Mouse (Mus musculus) intestine, postnatal 0 days (tissue): Measurements from ENCODE around the gene Cdk10. TPM values are rescaled to one million over a fixed set of nuclear protein-coding genes. Genes with fewer than 3 reads are reported as not detected.

Source experiments
- ATAC-seq: fragments of 200-750 bp; cut with Nextera tagmentation; 2 replicates; pipeline ENCODE4 v1.8.0; 2017; ENCODE audit warnings: mild to moderate bottlenecking, moderate TSS enrichment, moderate library complexity
- H3K27ac ChIP-seq: fragments of 300-500 bp; sonication (generic); 2 replicates; pipeline ENCODE4 v1.5.1; 2014; ENCODE audit warnings: mild to moderate bottlenecking, low read depth, low read length, moderate library complexity
- H3K27me3 ChIP-seq: fragments of 300-500 bp; sonication (generic); replicated peaks from 2 replicates; pipeline ENCODE4 v1.6.1; 2014; ENCODE audit warnings: low read length, mixed read lengths; ENCODE audit not compliant: control insufficient read depth, insufficient read depth
- H3K36me3 ChIP-seq: fragments of 300-500 bp; sonication (generic); 2 replicates; pipeline ENCODE4 v1.6.1; 2014; ENCODE audit warnings: mild to moderate bottlenecking, moderate library complexity; ENCODE audit not compliant: control insufficient read depth, insufficient read depth
- H3K4me1 ChIP-seq: fragments of 300-500 bp; sonication (generic); replicated peaks from 2 replicates; pipeline ENCODE4 v1.6.1; 2014; ENCODE audit warnings: antibody characterized with exemption, low read length, mixed read lengths; ENCODE audit not compliant: control insufficient read depth, insufficient read depth
- H3K4me2 ChIP-seq: fragments of 300-500 bp; sonication (generic); replicated peaks from 2 replicates; pipeline ENCODE4 v1.6.1; 2014; ENCODE audit warnings: low read depth, mild to moderate bottlenecking, moderate library complexity
- H3K4me3 ChIP-seq: fragments of 300-500 bp; sonication (generic); 2 replicates; pipeline ENCODE4 v1.5.1; 2014; ENCODE audit warnings: low read depth, low read length
- H3K9ac ChIP-seq: fragments of 300-500 bp; sonication (generic); 2 replicates; pipeline ENCODE4 v1.6.1; 2014; ENCODE audit warnings: mild to moderate bottlenecking, low read depth, low read length
- H3K9me3 ChIP-seq: fragments of 300-500 bp; sonication (generic); 2 replicates; pipeline ENCODE4 v1.6.1; 2016; ENCODE audit warnings: mixed run types; ENCODE audit not compliant: control insufficient read depth
- CTCF ChIP-seq: sonication (generic); IDR thresholded peaks from 2 replicates; pipeline ENCODE4 v1.5.1; 2016; ENCODE audit warnings: low read depth, mild to moderate bottlenecking, control low read depth, antibody characterized with exemption, moderate library complexity
- WGBS: fragments of 180-500 bp; shearing (Covaris S2); extraction: QIAGEN DNeasy Blood & Tissue Kit; methylation state at CpG from one replicate; pipeline ENCODE4 v1.1.7; 2014; 5-methylcytosine and 5-hydroxymethylcytosine counted together
- polyA plus RNA-seq: library from polyadenylated mRNA; unstranded; fragments of >200 nt; fragmentation: Nextera tagmentation; extraction: Ambion mirVana; gene quantifications from 2 replicates; pipeline ENCODE4 v1.2.1, GENCODE M21; 2015

The Cdk10 gene
- polyA plus RNA-seq, 1 experiment from 2014 or later: 11.8 TPM

- no peak for ATAC-seq
- no peak overlapping the region for H3K9ac ChIP-seq
- no peak overlapping the region for H3K27ac ChIP-seq
- 87% methylated on average over 5 of the region's 5 CpGs for WGBS
- H3K36me3 ChIP-seq: peaks cover 17% of the 10 kb centered on the region; the same call in 1 of the 2 replicates
- no peak overlapping the region for H3K4me3 ChIP-seq
- no peaks in the 10 kb centered on the region for H3K9me3 ChIP-seq
- no peaks in the 10 kb centered on the region for H3K27me3 ChIP-seq
- TF ChIP-seq CTCF: no peak
- H3K4me2 ChIP-seq: no peak overlapping the region
- H3K4me1 ChIP-seq: no peaks in the 10 kb centered on the region; the same call in 1 of the 2 replicates
Measured at GRCm38 (mm10) chr8:123274447-123274846, 49.8 kb downstream of the Cdk10 start.

GRCm38 (mm10) chr8:123275096-123275495 lies 50.5 kb downstream of the Cdk10 start:
- WGBS: 96% methylated on average over 12 of the region's 12 CpGs
- no peak for TF ChIP-seq CTCF

GRCm38 (mm10) chr8:123278445-123278844 lies 53.8 kb downstream of the Cdk10 start:
- 57% methylated on average over 7 of the region's 7 CpGs for WGBS

More at GRCm38 (mm10) chr8:123275096-123275495, 50.5 kb downstream of the Cdk10 start:
- no peaks in the 10 kb centered on the region for H3K27me3 ChIP-seq
- H3K27ac ChIP-seq: no peak overlapping the region
- no peak overlapping the region for H3K4me2 ChIP-seq
- ATAC-seq: no peak
- H3K4me1 ChIP-seq: no peaks in the 10 kb centered on the region; the same call in 1 of the 2 replicates
- no peaks in the 10 kb centered on the region for H3K9me3 ChIP-seq
- no peak overlapping the region for H3K4me3 ChIP-seq
- peaks cover 13% of the 10 kb centered on the region; the same call in 1 of the 2 replicates for H3K36me3 ChIP-seq
- no peak overlapping the region for H3K9ac ChIP-seq

GRCm38 (mm10) chr8:123279828-123280227 lies 55.2 kb downstream of the Cdk10 start:
- no peak overlapping the region for H3K4me2 ChIP-seq
- no peaks in the 10 kb centered on the region for H3K27me3 ChIP-seq
- H3K27ac ChIP-seq: no peak overlapping the region
- H3K4me3 ChIP-seq: no peak overlapping the region
- no peak for TF ChIP-seq CTCF
- WGBS: 93% methylated on average over 4 of the region's 4 CpGs
- H3K4me1 ChIP-seq: no peaks in the 10 kb centered on the region
- ATAC-seq: no peak
- no peak overlapping the region for H3K9ac ChIP-seq
- H3K36me3 ChIP-seq: peaks cover 4% of the 10 kb centered on the region; the same call in 1 of the 2 replicates
- no peaks in the 10 kb centered on the region for H3K9me3 ChIP-seq

More at GRCm38 (mm10) chr8:123278445-123278844, 53.8 kb downstream of the Cdk10 start:
- Histone ChIP-seq H3K27me3 (no peaks in the 10 kb centered on the region), H3K4me2 (no peak overlapping the region), H3K36me3 (peaks cover 9% of the 10 kb centered on the region; the same call in 1 of the 2 replicates), H3K4me1 (no peaks in the 10 kb centered on the region), H3K27ac (no peak overlapping the region), H3K9ac (no peak overlapping the region), H3K4me3 (no peak overlapping the region), H3K9me3 (no peaks in the 10 kb centered on the region)
- no peak for ATAC-seq
- TF ChIP-seq CTCF: no peak

- Histone ChIP-seq H3K27ac (no peak overlapping the region), H3K27me3 (no peaks in the 10 kb centered on the region), H3K4me1 (no peaks in the 10 kb centered on the region), H3K9ac (no peak overlapping the region), H3K36me3 (peaks cover 4% of the 10 kb centered on the region; the same call in 1 of the 2 replicates), H3K4me2 (no peak overlapping the region), H3K4me3 (no peak overlapping the region), H3K9me3 (no peaks in the 10 kb centered on the region)
- ATAC-seq: no peak
- TF ChIP-seq CTCF: no peak
- WGBS: 89% methylated on average over 13 of the region's 13 CpGs
Measured at GRCm38 (mm10) chr8:123280302-123281094, 55.9 kb downstream of the Cdk10 start.

Other genes starting within 250 kb of the Cdk10 start
- gene Ankrd11, start 182.6 kb upstream of the Cdk10 start, polyA plus RNA-seq: 41.2 and 47.9 TPM in 2 replicates
- gene Spg7, start 161.9 kb upstream of the Cdk10 start, polyA plus RNA-seq: 44.7 and 46.1 TPM in 2 replicates
- 948 and 1,014 TPM in 2 replicates for gene Rpl13, start 122.5 kb upstream of the Cdk10 start, polyA plus RNA-seq
- gene Cpne7, start 107.5 kb upstream of the Cdk10 start, polyA plus RNA-seq: 0.46 and 0.67 TPM in 2 replicates
- 3.4 and 3.5 TPM in 2 replicates for gene Sult5a1, start 66.5 kb upstream of the Cdk10 start, polyA plus RNA-seq
- 30.8 and 32.7 TPM in 2 replicates for gene Dpep1, start 38.6 kb upstream of the Cdk10 start, polyA plus RNA-seq
- 203 TPM in 2 replicates for gene Chmp1a, start 12.1 kb upstream of the Cdk10 start, polyA plus RNA-seq
- 0.55 and 1.2 TPM in 2 replicates for gene Spata33, start 12.0 kb upstream of the Cdk10 start, polyA plus RNA-seq
- gene Spata2l, start 11.4 kb downstream of the Cdk10 start, polyA plus RNA-seq: 5.0 TPM in 2 replicates
- 7.2 and 7.4 TPM in 2 replicates for gene Zfp276, start 29.4 kb downstream of the Cdk10 start, polyA plus RNA-seq
- gene Vps9d1, start 29.5 kb downstream of the Cdk10 start, polyA plus RNA-seq: 7.1 and 8.3 TPM in 2 replicates
- gene Fanca, start 93.7 kb downstream of the Cdk10 start, polyA plus RNA-seq: 5.3 and 7.8 TPM in 2 replicates
- gene Spire2, start 107.9 kb downstream of the Cdk10 start, polyA plus RNA-seq: 1.8 and 2.5 TPM in 2 replicates
- 147 and 178 TPM in 2 replicates for gene Tcf25, start 148.9 kb downstream of the Cdk10 start, polyA plus RNA-seq
- not detected in 2 replicates for gene Mc1r, start 182.3 kb downstream of the Cdk10 start, polyA plus RNA-seq
- gene Tubb3, start 186.6 kb downstream of the Cdk10 start, polyA plus RNA-seq: 22.5 and 23.9 TPM in 2 replicates
- gene Def8, start 198.7 kb downstream of the Cdk10 start, polyA plus RNA-seq: 16.6 and 18.4 TPM in 2 replicates